Mouse (Mus musculus): ENCODE data around the gene Uso1. TPM values are rescaled to one million over a fixed set of nuclear protein-coding genes. Genes with fewer than 3 reads are reported as not detected.

Uso1 gene
- total RNA-seq, 4 experiments from 2014 or later: 76.4 to 82.2 (median 79.0) TPM

DNA sequence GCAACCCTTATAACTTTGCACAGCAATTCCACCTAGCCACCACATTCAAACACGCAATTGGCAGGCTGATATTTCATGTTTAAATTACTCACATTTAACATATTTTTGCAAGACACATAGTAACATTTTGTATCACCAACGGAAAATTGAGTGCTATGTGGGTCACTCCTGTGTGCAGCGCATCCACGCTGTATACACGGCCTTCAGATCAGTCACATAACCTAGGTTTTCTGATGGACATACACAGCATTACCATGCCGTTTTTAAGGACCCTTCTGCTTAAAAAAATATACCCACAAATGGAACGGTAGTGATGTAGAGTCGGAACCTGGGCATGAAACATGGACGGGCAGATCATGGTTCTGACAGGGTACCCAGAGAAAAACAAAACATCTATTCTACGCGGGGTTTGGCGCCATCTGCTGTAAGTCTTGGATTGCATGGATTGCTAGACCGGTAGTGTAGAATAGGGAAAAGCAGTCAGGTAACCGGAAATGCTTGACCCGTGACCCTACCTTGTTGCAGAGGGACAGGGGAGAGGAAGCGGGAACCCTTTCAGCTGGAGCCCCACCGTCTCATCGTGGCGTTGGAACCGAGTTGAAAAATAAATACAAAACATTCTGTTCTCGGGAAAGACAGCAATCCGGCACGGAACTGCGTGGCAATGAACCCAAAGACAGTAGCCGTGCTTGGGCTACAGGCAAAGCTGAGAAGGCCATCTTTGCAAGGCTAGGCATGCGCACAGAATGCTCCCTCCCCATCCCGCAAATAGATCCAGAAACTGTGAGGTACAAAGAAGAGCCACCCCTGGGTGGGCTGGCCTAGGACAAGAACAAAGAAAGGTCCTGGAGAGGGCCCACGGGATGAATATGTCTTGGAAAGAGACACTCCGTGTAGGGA, 101.8 kb downstream of the Uso1 start:
- DNase-seq (ENCODE audit: low spot score in 2 of 2): peak; percentile 55 to 59

DNA sequence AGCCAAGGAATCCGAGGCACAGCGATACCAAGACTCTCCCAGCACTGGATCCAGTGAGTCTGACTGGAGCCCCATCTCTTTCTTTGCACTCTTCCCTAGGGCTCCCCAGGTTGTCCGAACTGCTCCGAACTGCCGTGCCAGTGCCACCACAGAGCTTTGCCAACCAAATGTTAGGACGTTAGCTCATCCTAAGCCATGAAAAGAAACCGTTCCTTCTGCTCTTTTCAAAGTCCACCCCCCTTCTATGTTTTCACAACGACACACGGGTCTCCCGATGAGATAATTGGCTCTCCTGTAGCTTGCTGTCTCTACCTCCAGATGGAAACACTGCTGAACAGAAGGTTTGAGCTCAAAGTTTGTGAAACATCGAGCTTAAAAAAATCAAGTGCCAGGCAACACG, 103.0 kb downstream of the Uso1 start:
- DNase-seq (ENCODE audit: low spot score in 2 of 2): peak in 1 of 2 experiments; percentile 24

DNA sequence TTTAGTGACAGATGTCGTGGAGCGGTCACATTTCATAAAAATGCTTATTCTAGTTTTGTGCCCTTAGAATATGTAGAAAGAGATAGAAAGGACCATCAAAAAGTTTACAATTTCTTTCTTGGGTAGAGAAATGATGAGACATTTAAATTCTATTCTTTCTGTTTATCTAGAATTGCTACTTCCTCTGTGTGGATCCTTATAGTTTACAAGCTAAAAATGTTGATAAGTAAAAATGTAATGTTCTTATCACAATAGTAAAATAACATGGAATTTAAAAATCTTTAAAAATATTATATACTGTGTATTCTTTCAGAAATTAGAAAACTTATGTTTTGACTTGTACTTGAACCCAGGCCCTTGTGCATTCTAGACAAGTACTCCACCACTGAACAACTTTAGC, 107.2 kb downstream of the Uso1 start:
- DNase-seq (ENCODE audit: low spot score in 2 of 2): no peak

DNA sequence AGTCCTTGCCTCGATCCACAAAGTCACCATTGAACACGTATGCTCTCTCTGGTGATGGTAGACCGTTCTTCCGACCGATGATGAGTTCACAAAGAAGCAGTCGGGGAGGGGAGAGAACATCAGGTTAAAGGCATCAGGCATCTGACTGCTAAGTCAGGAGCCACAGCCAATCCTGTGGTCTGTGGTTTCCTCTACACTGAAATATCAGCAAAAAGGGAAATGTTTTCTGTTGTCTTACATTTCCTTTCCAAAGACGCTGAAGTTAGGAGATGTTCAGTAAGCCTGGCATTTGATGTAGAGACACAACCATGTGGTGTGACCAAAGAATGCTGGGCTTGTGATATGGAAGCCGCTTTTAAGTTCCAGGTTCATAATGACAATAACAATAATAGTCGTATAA, 107.7 kb downstream of the Uso1 start:
- no peak for DNase-seq (ENCODE audit: low spot score in 2 of 2)

DNA sequence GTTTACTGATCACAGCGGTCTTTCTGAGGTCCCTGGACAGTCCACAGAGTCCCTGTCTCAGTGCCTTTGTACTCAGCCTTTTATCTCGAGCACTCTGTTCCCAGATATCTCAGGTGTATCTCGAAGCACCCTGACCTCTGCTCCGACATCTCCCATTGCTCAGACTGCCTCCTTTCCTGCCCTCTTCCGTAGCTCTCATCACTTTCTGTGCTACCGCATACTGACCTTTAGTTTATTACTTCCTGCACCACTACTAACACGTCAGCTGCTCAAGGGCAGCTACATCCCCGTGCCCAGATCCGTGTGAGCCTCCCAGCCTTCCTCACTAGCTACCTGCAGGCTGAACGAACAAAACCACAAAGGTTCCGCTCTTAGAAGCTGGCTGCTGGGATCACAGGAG, 110.9 kb downstream of the Uso1 start:
- DNase-seq (ENCODE audit: low spot score in 2 of 2): no peak

DNA sequence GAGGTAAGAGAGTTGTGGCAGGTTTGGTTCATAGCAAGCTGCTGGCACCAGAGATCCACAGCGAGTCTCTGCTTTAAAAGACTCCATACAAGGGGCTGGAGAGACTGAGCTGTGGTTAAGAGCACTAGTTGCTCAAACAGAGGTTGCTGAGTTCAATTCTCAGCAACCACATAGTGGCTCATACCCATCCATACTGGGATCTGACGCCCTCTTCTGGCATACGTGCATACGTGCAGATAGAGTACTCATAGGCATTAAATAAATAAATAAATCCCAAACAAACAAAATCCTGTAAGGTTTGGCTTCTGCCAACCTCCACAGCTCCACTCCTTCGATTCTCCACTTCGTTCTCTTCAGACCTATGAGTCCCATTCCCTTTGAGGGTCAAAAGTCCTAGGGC, 114.3 kb downstream of the Uso1 start:
- DNase-seq (ENCODE audit: low spot score in 2 of 2): no peak

Other genes with a start within 250 kb of the Uso1 start
- gene Rchy1, start 174.9 kb upstream of the Uso1 start, total RNA-seq (2022): 10 to 100 TPM; 34.6 to 40.1 (median 38.1) TPM
- not detected for gene Odaph, start 150.5 kb upstream of the Uso1 start, total RNA-seq (2022)
- gene Cdkl2, start 94.1 kb upstream of the Uso1 start, total RNA-seq (2022): 10 to 100 TPM; 30.0 to 32.2 (median 30.6) TPM
- 100 to 1,000 TPM; 204 to 226 (median 221) TPM for gene G3bp2, start 54.2 kb upstream of the Uso1 start, total RNA-seq (2022)
- not detected for gene U90926, start 77.5 kb downstream of the Uso1 start, total RNA-seq (2022)
- 1 to 10 TPM in 1 of 4 experiments, under 1 TPM in 3; 0.53 to 1.1 (median 0.83) TPM for gene Ppef2, start 118.3 kb downstream of the Uso1 start, total RNA-seq (2022)
- 10 to 100 TPM; 38.8 to 42.6 (median 42.1) TPM for gene Naaa, start 140.2 kb downstream of the Uso1 start, total RNA-seq (2022)
- gene Sdad1, start 172.5 kb downstream of the Uso1 start, total RNA-seq (2022): 10 to 100 TPM; 17.4 to 23.6 (median 21.1) TPM
- gene Cxcl9, start 190.1 kb downstream of the Uso1 start, total RNA-seq (2022): under 1 TPM in 1 of 4 experiments, not detected in 3; 0.26 TPM
- gene Art3, start 193.9 kb downstream of the Uso1 start, total RNA-seq (2022): 1 to 10 TPM; 5.0 to 8.0 (median 6.7) TPM
- 1 to 10 TPM in 2 of 4 experiments, not detected in 2; 1.8 to 2.7 TPM for gene Cxcl10, start 211.0 kb downstream of the Uso1 start, total RNA-seq (2022)

Measured in left cerebral cortex, adult 8-10 months (tissue).